Mouse (Mus musculus) mature B cell (primary cell): ENCODE data around the gene Zzef1.

Experiments used
- in situ Hi-C: fragments of 300-500 bp; cut with MboI; formaldehyde crosslinking; loops from 2 replicates; pipeline ENCODE4 v1.14.3; 2019

The Zzef1 gene

DNA sequence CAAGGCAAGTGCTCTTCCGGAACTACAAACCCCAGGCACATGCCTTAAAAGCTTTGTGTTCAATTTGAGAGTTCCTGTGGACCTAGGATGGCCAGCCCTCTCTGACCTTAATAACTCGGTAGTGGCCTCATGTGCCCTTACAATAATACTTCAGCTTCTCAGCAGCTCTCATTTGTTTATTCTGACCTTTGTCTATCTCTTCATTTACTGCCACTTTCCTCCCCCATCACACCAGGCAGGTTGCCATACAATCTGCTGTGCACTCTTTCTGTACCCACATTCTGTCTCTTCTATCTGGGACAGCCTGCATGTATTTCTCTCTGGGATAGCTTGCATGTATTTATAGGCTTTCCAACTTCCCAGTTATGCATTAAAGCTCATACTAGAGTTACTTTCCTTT lies 10.5 kb downstream of the Zzef1 start:
- in situ Hi-C loops = no loop called here

DNA sequence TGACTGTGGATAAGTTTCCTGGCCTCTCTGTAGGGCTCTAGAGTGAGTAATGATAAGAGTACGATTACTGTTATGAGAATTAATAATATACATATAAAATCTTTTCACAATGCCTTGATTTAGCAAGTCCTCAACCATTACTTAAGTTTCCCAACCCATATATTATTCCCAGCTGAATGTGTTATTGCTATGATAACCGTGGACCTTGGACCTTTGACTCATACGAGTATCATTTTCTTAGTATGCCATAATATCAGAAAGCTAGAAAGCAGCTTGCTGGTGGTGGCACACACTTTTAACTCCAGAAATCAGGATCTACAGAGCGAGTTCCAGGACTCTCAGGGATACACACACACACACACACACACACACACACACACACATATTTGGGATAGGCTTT lies 12.0 kb downstream of the Zzef1 start:
- in situ Hi-C loops = no loop called here

DNA sequence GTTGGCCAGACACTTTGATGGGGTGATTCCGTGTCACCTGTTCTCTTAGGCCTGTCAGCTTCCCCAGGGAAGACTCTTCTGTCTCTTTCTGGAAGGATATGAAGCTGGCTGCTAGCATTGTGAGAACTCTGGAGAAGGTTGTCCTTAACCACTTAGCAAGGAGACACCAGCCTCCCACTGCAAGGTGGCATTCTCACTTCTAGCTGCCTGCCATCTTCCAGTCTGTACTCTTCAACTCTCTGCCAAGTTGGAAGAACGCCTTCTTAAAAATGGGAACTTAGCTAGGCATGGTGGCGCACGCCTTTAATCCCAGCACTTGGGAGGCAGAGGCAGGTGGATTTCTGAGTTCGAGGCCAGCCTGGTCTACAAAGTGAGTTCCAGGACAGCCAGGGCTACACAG lies 17.7 kb downstream of the Zzef1 start:
- in situ Hi-C loops = no loop called here

DNA sequence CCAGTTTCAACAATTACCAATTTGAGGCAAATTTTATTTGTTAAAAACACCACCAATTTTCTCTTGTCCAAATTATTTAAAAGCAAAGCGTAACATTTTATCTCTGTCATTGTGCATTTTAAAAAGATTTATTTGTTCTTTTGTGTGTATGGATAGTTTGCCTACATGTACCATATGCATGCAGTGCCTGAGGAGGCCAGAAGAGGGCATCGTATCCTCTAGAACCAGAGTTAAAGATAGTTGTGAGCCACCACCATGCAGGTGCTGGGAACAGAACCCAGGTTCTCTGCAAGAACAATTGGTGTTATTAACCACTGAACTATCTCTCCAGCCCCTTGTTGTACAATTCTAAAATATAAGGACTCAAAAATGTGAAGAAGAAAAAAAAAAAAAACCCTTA lies 18.2 kb downstream of the Zzef1 start:
- in situ Hi-C loops = no loop called here

DNA sequence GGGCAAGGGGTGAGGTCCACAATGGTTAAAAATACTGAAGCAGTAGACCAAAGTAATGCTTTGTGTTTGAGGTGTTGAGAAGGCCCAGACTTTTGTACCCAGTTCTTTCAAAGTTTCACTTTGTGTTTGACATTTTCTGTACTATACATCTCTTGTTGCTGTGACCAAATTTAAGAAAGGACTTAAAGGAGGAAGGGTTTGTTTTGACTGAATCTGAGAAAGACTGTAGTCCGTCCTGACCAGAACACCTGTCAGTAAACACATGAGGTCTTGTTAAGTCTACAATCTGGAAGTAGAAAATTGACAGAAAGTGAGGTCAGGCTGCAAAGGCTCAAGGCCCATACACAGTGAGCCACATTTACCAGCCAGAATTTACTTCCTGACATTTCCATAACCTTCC lies 20.8 kb downstream of the Zzef1 start:
- in situ Hi-C loops = no loop called here

DNA sequence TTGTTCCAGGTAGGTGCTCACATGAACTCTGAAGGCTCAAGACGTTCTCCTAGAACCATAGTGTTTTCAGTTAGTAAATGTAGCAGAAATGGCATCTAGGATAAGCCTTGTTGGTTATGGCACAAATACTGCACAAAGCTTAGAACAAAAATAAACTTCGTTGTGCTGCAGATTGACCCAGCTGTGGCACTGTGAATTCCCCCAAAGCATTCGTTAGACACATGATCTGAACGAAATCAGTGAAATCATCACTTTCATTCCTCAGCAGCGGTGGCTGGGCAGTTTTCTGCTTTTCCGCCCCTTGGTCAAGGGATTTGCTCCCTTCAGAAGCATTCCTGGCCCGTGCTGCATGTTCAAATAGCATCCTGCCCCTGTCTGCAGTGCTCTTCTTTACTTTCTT lies 22.0 kb downstream of the Zzef1 start:
- in situ Hi-C loops = no loop called here

DNA sequence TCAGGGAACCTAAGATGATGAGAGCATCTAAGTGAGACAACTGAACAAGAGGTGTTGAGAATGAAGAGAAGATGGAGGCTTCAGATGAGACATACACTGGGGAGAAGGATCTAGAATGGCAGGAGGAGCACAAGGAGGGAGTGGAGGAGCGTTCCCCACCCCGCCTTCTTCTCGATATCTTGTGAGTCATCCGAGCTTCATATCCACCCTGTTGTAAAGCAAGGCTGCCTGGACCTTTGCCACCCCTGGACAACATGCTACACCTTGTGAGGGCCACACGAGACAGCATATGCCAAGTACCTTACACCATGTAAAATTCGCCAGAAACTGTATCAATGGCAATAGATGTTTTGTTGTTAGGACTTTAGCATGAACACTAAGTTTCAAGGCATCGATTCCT lies 25.0 kb downstream of the Zzef1 start:
- in situ Hi-C loops = no loop called here

DNA sequence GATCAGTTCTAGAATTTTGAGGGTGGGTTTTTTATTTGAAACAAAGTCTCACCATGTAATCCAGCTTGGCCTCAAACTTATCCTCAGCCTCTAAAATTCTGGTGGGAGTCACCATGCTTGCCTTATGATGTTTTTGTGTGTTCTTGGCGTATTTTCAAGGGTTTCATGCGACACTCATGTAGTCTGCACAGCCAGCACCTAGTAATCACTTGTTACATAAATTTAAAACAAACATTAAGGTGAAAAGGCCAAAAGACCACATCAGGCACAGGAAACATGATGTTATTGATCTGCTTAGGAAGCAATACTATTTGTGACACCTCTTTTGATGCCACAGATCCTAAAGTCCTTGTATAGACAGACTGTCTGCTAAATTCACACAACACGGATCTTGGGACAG lies 33.8 kb downstream of the Zzef1 start:
- in situ Hi-C loops = no loop called here

DNA sequence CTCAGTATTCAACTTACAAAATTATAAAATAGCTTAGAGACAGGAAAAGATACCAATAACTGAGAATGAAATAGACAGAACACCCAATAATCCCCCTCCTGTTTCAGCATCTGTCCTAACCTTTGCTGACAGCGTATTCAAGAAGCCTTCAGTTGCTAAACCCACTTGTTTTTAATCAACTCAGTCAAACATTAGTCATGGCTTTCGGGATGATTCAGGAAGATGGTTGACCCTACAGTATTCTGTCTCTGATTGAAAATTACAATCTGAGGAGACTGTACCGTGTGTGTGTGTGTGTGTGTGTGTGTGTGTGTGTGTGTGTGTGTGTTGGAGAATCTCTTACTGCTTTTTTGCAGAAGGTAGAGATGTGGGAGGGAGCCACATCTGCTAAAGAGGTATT lies 46.7 kb downstream of the Zzef1 start:
- in situ Hi-C loops = no loop called here

DNA sequence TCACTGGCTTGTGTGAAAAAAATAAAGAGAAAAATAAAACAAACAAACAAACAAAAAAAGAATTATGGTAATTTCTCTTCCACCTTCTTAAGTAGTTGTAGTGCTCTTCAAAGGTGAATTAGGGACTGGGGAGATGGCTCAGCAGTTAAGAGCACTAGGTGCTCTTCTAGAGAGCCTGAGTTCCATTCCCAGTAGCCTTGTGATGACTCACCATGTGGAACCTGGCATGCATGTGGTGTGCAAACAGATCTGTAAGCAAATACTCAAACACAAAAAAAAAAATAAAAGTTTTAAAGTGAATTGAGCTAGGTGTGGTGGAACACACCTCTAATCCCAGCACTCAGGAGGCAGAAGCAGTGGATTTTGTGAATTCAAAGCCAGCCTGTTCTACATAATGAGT lies 47.5 kb downstream of the Zzef1 start:
- in situ Hi-C loops = no loop called here

DNA sequence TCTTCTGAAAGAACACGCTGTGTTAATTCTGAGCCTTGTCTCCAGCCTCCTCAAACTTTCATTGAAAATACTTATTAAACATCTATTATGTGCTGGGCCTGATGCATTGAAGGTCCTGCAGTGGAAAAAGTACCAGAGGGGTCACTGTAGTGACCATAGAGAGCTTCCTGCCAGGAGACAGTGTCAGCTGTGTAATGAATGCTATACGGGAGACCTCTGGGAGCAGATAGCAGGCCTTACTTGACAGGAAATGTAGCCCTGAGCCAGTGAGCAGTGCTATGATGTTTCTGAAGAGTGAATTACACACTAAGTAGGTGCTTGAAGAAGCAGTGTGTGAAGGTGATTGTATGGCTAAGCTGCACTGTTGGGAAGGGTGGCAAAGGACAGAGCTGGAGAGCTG lies 49.5 kb downstream of the Zzef1 start:
- in situ Hi-C loops = no loop called here

DNA sequence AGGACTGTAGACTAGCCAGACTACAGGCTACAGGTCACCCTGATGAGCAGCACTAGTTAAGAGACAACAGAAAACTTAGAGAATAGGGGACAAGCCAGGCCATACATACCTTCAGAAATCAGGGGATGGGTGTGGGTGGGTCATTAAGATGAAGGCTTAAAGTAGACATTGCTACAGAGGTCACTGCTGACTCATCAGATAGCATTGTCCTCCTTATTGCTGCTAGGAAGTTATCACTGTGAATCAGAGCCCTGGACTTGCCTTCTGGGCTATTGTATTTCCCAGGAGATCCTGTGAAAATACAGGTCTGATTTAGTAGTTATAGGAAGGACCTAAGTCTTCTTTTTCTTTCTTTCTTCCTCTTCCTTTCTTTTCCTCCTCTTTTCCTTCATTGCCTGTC lies 50.7 kb downstream of the Zzef1 start:
- in situ Hi-C loops = no loop called here

DNA sequence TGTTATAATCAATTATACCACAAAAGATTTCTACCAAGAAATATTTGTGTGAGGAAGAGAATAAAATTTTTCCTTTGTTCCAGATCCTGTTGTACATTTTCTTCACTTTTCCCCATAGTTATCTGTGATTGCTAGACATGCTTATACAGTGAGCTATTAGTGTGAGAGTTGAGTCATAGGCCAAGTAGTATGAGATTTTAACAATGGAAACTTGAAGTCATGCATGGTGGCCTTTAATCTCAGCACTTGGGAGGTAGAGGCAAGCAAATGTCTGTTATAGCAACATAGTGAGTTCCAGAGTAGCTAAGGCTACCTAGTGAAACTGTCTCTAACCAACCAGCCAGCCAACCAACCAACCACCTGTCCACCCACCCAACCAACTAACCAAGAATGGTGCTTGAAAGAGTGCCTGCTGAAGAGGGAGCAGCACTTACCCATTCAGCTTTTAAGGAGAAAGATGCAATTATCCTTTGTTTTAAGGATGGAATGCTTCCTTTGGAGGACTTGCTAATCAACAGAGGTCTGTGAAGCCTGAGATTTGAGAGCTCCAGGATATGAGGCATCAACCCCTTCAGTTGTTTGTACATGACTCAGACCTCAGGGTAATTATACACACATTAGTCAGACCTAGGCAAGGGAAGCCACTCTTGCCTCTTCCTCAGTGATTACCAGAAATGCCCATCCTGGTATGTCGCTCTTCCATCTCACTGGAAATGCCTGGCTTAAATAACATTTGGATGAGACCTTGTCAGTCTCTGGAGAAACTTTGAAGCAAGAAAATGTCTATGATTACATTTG lies 52.0 kb downstream of the Zzef1 start:
- in situ Hi-C loops = no loop called here

DNA sequence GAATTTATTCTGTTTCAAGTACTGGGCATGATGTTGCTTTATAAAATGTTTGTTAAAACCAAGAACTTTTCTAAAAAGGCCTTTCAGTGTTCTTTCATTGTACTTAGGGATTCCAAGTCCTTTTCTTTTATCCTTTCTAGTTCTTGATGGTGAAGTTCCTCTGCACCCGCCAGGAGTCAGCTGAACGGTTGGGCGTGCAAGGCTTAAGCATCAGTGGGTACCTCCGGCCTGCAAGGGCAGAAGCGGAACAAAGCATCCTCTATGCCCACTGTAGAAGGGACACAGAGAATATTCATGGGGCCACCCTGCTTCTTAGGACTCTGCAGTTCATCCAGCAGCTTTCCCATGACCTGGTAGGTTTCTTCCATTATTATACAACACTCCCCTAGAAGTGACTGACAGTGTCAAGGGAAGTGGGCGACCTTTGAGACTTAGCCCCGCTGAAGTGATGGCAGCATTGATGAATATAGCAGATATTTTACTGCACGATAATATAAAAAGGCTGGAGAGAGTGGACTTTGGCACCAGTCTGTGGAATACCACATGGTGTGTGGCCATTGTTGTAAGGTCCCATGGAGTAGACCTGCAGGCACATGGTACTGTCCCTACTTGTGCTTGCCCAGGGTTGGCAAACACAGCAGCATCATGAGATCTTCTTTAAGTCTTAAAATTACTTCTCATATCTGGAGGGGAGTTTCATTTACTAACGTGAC lies 54.5 kb downstream of the Zzef1 start:
- in situ Hi-C loops = no loop called here

DNA sequence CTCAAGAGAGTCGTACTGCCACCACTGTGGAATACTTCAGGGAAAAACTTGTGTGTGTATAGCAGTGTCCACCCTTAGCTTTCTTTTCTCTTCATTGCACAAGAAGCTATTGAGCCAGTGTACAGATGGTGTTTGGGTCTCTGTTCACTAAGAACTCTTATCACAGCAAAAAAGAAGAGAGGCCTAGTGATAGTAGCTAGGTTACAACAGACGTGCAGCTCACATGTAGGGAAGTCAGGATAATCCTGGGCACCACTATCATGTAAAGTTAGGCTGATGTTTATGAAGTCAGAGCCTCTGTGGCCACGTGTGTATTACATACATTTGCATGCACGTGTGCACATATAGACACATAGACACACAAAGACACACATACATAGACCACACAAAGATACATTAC lies 55.2 kb downstream of the Zzef1 start:
- in situ Hi-C loops = no loop called here

DNA sequence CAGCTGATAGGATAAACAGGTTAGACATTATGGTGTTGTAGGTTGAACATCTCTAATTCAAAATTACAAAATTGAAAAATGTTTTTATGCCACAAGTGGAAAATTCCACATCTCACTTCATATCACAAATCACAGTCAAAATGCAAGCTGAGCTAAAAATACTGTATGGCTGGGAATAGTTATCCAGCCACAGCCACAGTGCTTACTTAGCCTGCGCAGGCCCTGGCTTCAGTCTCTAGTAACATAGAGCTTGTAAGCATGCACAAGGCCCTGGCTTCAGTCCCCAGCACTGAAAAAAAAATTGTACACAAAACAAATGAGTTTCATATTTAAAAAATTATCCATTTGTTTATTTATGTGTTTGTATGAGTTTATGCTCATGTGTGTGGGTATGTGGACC lies 56.1 kb downstream of the Zzef1 start:
- in situ Hi-C loops = no loop called here

DNA sequence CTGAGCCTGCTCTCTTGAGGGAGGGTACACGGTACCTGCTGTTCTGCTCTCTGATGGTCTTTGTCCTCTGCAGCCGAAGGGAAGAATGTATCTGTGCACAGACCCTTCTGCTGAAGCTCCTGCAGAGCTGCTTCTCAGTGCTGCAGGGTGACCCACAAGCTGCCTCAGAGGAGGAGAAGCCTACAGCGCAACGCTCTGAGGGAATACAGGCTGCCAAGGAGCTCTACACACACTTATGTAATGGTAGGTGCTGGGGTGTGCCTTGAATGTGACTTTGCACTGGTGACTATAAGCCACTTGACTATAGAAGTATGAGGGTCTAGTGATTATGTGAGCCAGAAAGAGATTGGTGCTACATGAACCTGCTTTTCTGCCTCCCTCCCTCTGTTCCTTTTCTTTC lies 57.1 kb downstream of the Zzef1 start:
- in situ Hi-C loops = no loop called here

DNA sequence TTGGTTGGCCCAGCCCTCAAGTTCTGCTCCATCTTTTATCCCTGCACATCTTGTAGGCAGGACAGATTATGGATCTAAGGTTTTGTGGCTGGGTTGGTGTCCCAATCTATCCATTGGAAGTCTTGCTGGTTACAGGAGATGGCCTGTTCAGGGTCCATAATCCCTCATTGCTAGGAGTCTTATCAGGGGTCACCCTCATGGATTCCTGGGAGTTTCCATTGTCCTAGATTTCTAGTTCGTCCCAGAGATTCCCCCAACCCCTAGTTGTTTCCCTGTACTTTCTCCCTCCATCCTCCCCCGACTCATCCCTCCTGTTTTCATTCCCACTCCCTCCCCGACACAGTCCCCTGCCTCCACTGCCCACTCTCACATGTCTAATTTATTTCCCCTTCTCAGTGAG lies 58.2 kb downstream of the Zzef1 start:
- in situ Hi-C loops = no loop called here

DNA sequence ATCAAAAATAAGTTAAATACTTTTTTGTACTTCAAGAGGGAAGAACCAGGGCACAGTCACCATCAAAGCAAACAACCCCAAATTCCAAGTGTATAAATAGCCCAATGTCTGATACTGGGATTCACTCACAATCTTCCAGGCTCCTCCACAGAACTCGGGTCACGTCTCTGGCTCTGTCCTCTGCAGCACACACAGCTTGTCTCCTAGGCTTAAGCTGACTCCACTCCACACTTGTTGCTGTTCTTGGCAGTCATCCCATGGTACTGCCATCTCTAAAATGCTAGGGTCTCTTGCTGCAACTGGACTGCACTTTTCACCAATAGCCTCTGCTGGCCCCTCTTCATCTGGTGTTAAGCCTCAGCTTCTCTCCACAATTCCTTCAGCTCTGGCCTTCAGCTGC lies 60.7 kb downstream of the Zzef1 start:
- in situ Hi-C loops = no loop called here

DNA sequence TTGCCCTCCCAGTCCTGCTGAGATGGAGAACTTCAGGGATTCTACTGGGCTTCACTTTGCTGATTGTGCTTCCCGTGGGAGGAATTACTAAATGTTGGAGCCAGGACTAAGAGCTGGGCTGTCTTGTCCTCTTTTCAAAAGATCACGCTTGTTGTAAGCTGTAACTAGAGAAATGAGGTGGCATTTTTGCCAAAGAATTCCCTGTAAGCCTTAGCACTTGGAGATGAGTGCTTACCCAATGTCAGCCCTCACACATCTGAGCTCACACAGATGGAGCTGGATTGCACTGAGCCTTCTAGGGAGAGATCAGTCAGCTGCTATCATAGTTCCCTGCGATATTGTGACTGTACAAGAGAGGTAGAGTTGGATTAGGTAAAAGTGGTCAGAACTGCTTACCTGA lies 65.2 kb downstream of the Zzef1 start:
- in situ Hi-C loops = no loop called here

DNA sequence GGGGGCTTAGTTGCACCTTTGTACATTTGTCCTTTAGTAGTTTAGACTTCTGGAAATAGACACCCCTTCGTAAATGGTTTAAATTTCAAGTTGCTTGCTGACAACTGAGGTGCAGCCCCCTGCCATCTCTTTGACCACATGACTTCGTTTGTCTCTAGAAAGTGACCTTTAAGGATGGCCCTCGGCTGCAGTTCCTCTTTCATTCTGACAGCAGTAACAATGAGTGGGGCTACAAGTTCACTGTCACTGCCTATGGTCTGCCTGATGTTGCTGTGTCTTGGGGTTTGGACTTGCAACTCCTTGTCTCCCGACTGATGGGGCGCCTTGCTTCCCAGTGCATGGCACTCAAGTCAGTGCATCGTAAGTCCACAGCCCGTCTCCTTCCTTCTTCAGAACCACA lies 70.4 kb downstream of the Zzef1 start:
- in situ Hi-C loops = no loop called here

DNA sequence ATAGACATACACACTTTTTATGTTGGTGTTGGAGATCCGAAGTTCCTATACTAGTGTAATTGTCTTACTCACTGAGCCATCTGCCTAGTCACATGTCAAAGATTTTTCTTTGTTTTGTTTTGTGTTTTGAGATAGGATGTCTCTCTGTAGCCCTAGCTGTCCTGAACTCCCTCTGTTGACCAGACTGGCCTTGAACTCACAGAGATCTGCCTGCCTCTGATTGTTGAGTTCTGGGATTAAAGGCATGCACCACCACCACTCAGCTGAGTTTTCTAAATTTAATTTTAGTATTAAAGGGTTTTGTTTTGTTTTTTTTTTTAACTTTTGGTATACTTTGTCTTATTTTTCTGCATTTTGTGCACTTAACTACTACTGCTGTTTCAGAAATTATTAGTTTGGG lies 76.0 kb downstream of the Zzef1 start:
- in situ Hi-C loops = no loop called here

DNA sequence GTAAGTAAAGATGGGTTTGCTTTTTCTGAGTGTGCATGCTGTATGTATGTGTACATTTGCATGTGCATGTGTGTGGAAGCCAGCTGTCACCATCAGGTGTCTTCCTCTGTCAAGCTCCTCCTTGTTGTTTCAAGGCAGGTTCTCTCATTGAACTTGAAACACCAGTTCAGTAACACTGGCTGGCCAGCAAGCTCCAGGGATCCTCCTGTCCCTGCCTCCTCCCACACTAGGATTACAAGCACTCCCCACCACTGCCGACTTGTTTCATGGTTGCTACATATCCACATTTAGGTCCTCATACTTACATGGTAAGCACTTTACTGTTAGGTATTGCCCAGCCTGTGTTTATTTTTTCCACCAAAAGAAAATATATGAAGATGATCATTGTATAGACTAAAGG lies 96.6 kb downstream of the Zzef1 start:
- in situ Hi-C loops = no loop called here

DNA sequence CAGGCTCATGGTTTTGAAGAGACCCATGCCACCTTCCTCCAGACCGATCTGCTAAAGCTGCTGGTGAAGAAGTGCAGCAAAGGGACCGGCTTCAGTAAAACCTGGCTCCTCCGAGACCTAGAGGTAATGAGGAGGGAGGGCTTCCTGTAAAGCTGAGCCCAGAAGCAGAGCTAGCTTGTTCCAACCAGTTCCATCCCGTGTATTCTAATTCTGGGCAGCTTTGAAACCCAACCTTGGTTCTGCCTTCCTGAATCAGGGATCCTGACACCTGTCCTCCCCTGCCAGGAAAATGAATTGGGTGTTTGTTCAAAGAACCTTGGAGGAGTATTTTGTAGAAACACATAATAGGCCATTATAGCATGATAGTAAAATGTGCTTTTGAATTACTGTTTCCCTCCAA lies 112.4 kb downstream of the Zzef1 start:
- in situ Hi-C loops = no loop called here
